Mouse (Mus musculus): Measurements from ENCODE around the gene Aldh1l1. TPM values are rescaled to one million over a fixed set of nuclear protein-coding genes. Genes with fewer than 3 reads are reported as not detected.

Aldh1l1 gene
- total RNA-seq, 2 experiments from 2014 or later = 70.6 to 81.5 TPM

GRCm38 (mm10) chr6:90505906-90506305 lies 19.7 kb downstream of the Aldh1l1 start:
- DNase-seq (ENCODE audit: low spot score in 2 of 2) = no peak

- peak in 1 of 2 experiments; percentile 25 for DNase-seq (ENCODE audit: low spot score in 2 of 2)
These were observed 20.6 kb downstream of the Aldh1l1 start for GRCm38 (mm10) chr6:90506673-90507311.

GRCm38 (mm10) chr6:90507443-90507842 lies 21.2 kb downstream of the Aldh1l1 start:
- no peak for DNase-seq (ENCODE audit: low spot score in 2 of 2)

GRCm38 (mm10) chr6:90508197-90508624 lies 22.0 kb downstream of the Aldh1l1 start:
- no peak for DNase-seq (ENCODE audit: low spot score in 2 of 2)

- DNase-seq (ENCODE audit: low spot score in 2 of 2) = no peak
These were observed 22.9 kb downstream of the Aldh1l1 start for GRCm38 (mm10) chr6:90509085-90509484.

- DNase-seq (ENCODE audit: low spot score in 2 of 2) = no peak
These were observed 26.2 kb downstream of the Aldh1l1 start for GRCm38 (mm10) chr6:90512416-90512815.

- DNase-seq (ENCODE audit: low spot score in 2 of 2) = no peak
These were observed 27.0 kb downstream of the Aldh1l1 start for GRCm38 (mm10) chr6:90513074-90513856.

GRCm38 (mm10) chr6:90514369-90514768 lies 28.1 kb downstream of the Aldh1l1 start:
- DNase-seq (ENCODE audit: low spot score in 2 of 2) = no peak

- DNase-seq (ENCODE audit: low spot score in 2 of 2) = peak; percentile 65 to 69
These were observed 28.7 kb downstream of the Aldh1l1 start for GRCm38 (mm10) chr6:90514883-90515405.

- no peak for DNase-seq (ENCODE audit: low spot score in 2 of 2)
These were observed 32.7 kb downstream of the Aldh1l1 start for GRCm38 (mm10) chr6:90518892-90519291.

- DNase-seq (ENCODE audit: low spot score in 2 of 2) = no peak
These were observed 33.1 kb downstream of the Aldh1l1 start for GRCm38 (mm10) chr6:90519375-90519774.

GRCm38 (mm10) chr6:90526406-90526805 lies 40.2 kb downstream of the Aldh1l1 start:
- DNase-seq (ENCODE audit: low spot score in 2 of 2) = no peak

GRCm38 (mm10) chr6:90529461-90530046 lies 43.3 kb downstream of the Aldh1l1 start:
- DNase-seq (ENCODE audit: low spot score in 2 of 2) = no peak

- DNase-seq (ENCODE audit: low spot score in 2 of 2) = no peak
These were observed 46.5 kb downstream of the Aldh1l1 start for GRCm38 (mm10) chr6:90532575-90533190.

GRCm38 (mm10) chr6:90533505-90533904 lies 47.3 kb downstream of the Aldh1l1 start:
- DNase-seq (ENCODE audit: low spot score in 2 of 2) = no peak

- DNase-seq (ENCODE audit: low spot score in 2 of 2) = no peak
These were observed 48.7 kb downstream of the Aldh1l1 start for GRCm38 (mm10) chr6:90534701-90535475.

- DNase-seq (ENCODE audit: low spot score in 2 of 2) = no peak
These were observed 50.6 kb downstream of the Aldh1l1 start for GRCm38 (mm10) chr6:90536824-90537223.

GRCm38 (mm10) chr6:90537941-90538340 lies 51.7 kb downstream of the Aldh1l1 start:
- peak; percentile 60 to 65 for DNase-seq (ENCODE audit: low spot score in 2 of 2)

- no peak for DNase-seq (ENCODE audit: low spot score in 2 of 2)
These were observed 53.0 kb downstream of the Aldh1l1 start for GRCm38 (mm10) chr6:90539271-90539670.

GRCm38 (mm10) chr6:90540520-90540919 lies 54.3 kb downstream of the Aldh1l1 start:
- DNase-seq (ENCODE audit: low spot score in 2 of 2) = no peak

- DNase-seq (ENCODE audit: low spot score in 2 of 2) = no peak
These were observed 55.1 kb downstream of the Aldh1l1 start for GRCm38 (mm10) chr6:90541367-90541772.

Data from adrenal gland, postnatal 4 days (tissue).